Mouse (Mus musculus) G1E (cell line): ENCODE data around the gene Gm20716. TPM values are rescaled to one million over a fixed set of nuclear protein-coding genes. Genes with fewer than 3 reads are reported as not detected.
A peak's percentile ranks its signal among the peaks of the same experiment; 100 is the strongest.

ENCODE experiments used
- ATAC-seq: 2 replicates; pipeline ENCODE4 v1.8.0; 2016; ENCODE audit warnings: mild to moderate bottlenecking; ENCODE audit not compliant: insufficient number of reproducible peaks, poor library complexity, low FRiP score, severe bottlenecking; ENCODE audit errors: extremely low read depth
- DNase-seq: peaks from one replicate; pipeline ENCODE4 v3.0.0; 2012; ENCODE audit warnings: low spot score
- H3K27me3 ChIP-seq: 2 replicates; pipeline ENCODE4 v1.6.1; 2012; ENCODE audit warnings: mild to moderate bottlenecking, low read length, inconsistent platforms; ENCODE audit not compliant: insufficient read depth
- H3K36me3 ChIP-seq: replicated peaks from 2 replicates; pipeline ENCODE3; 2012; ENCODE audit warnings: mild to moderate bottlenecking, inconsistent platforms
- H3K4me1 ChIP-seq: 2 replicates; pipeline ENCODE4 v1.6.1; 2012; ENCODE audit warnings: low read depth, low read length, inconsistent platforms, mixed read lengths; ENCODE audit not compliant: insufficient read depth
- H3K4me3 ChIP-seq: 2 replicates; pipeline ENCODE4 v1.5.1; 2012; ENCODE audit warnings: low read depth, mild to moderate bottlenecking, inconsistent platforms, low read length, moderate library complexity, mixed read lengths
- H3K9me3 ChIP-seq: replicated peaks from 2 replicates; pipeline ENCODE4 v1.6.1; 2012; ENCODE audit warnings: inconsistent platforms
- CTCF ChIP-seq: IDR thresholded peaks from 2 replicates; pipeline ENCODE4 v1.5.1; 2012; ENCODE audit warnings: low read depth, low read length, inconsistent platforms, mixed read lengths
- GATA1 ChIP-seq: IDR thresholded peaks from 2 replicates; pipeline ENCODE4 v1.6.1; 2012; ENCODE audit warnings: borderline replicate concordance, low read length, inconsistent platforms, mixed read lengths
- GATA2 ChIP-seq: IDR thresholded peaks from 2 replicates; pipeline ENCODE4 v1.6.1; 2012; ENCODE audit warnings: low read depth, low read length, inconsistent platforms, borderline replicate concordance
- POLR2AphosphoS5 ChIP-seq: IDR thresholded peaks from 2 replicates; pipeline ENCODE4 v1.6.1; 2012; ENCODE audit warnings: low read depth, low read length, inconsistent platforms; ENCODE audit not compliant: insufficient replicate concordance
- TAL1 ChIP-seq: conservative IDR thresholded peaks from 2 replicates; pipeline ENCODE4 v1.6.1; 2012; ENCODE audit warnings: low read depth, low read length, inconsistent platforms, mixed read lengths
- polyA plus RNA-seq: library from polyadenylated mRNA; stranded (reverse); fragments of >175 nt; gene quantifications from 2 replicates; pipeline ENCODE4 v1.2.3, GENCODE M21; 2012
- total RNA-seq, 2 experiments: library from RNA; stranded (forward) in 1 of 2; stranded (reverse) in 1 of 2; fragments of 200-1000 nt in 1 of 2; fragments of >200 nt in 1 of 2; fragmentation: Nextera tagmentation in 1 of 2; gene quantifications; 2 replicates each; pipeline ENCODE4 v1.2.3; 2014 to 2017

Gm20716 gene
- total and polyA plus RNA-seq, 3 experiments: 0.01 to 45.8 (median 41.0) TPM

- Histone ChIP-seq H3K9me3 (no peaks in the 10 kb centered on the region), H3K4me3 (peak within 1 kb of the TSS; percentile 96), H3K36me3 (peaks cover 84% of the 10 kb centered on the region), H3K27me3 (no peaks in the 10 kb centered on the region), H3K4me1 (peaks cover 38% of the 10 kb centered on the region)
- ATAC-seq (peak; percentile 64), DNase-seq (peak; percentile 81)
- TF ChIP-seq TAL1 (no peak), GATA2 (no peak), POLR2AphosphoS5 (no peak), CTCF (0 out of 2 replicates have a peak, but pooled peaks have one; percentile 17)
These were observed 23.2 kb downstream of the Gm20716 start, which contains the start of gene Adnp for GRCm38 (mm10) chr2:168206725-168207644. Gene Adnp (minus strand): TSS chr2:168207112.

GRCm38 (mm10) chr2:168205681-168206631, 24.2 kb downstream of the Gm20716 start:
- peaks cover 40% of the 10 kb centered on the region for H3K4me1 ChIP-seq
- peak overlapping the region; percentile 96 for H3K4me3 ChIP-seq
- DNase-seq (peak; percentile 9), ATAC-seq (no peak)
- no peaks in the 10 kb centered on the region for H3K27me3 ChIP-seq
- no peak for TF ChIP-seq TAL1
- peaks cover 81% of the 10 kb centered on the region for H3K36me3 ChIP-seq
- H3K9me3 ChIP-seq: no peaks in the 10 kb centered on the region

GRCm38 (mm10) chr2:168205265-168205664, 24.9 kb downstream of the Gm20716 start:
- no peaks in the 10 kb centered on the region for H3K27me3 ChIP-seq
- H3K4me1 ChIP-seq: peaks cover 44% of the 10 kb centered on the region
- peak overlapping the region; percentile 96 for H3K4me3 ChIP-seq
- H3K9me3 ChIP-seq: no peaks in the 10 kb centered on the region
- DNase-seq (peak; percentile 78), ATAC-seq (peak; percentile 67)
- H3K36me3 ChIP-seq: peaks cover 81% of the 10 kb centered on the region
- TF ChIP-seq CTCF: peak; percentile 83
- no peak for TF ChIP-seq POLR2AphosphoS5

- Histone ChIP-seq H3K4me1 (peaks cover 50% of the 10 kb centered on the region), H3K9me3 (no peaks in the 10 kb centered on the region), H3K4me3 (peak overlapping the region; percentile 96; the same call in 1 of the 2 replicates), H3K27me3 (no peaks in the 10 kb centered on the region), H3K36me3 (peaks cover 81% of the 10 kb centered on the region)
- ATAC-seq (no peak), DNase-seq (no peak)
- TF ChIP-seq CTCF: 0 out of 2 replicates have a peak, but pooled peaks have one; percentile 4
- no peak for TF ChIP-seq GATA2
These were observed 25.6 kb downstream of the Gm20716 start for GRCm38 (mm10) chr2:168204476-168204999.

- H3K4me3 ChIP-seq: no peak overlapping the region
- H3K9me3 ChIP-seq: no peaks in the 10 kb centered on the region
- DNase-seq (no peak), ATAC-seq (peak; percentile 31; the same call in 1 of the 2 replicates)
- H3K36me3 ChIP-seq: peaks cover 91% of the 10 kb centered on the region
- peaks cover 64% of the 10 kb centered on the region for H3K4me1 ChIP-seq
- TF ChIP-seq GATA1: no peak
- TF ChIP-seq CTCF: no peak
- TF ChIP-seq POLR2AphosphoS5: no peak
- TF ChIP-seq TAL1: no peak
- TF ChIP-seq GATA2: no peak
- no peaks in the 10 kb centered on the region for H3K27me3 ChIP-seq
These were observed 30.0 kb downstream of the Gm20716 start for GRCm38 (mm10) chr2:168200014-168200691.

- H3K27me3 ChIP-seq: no peaks in the 10 kb centered on the region
These were observed 30.7 kb downstream of the Gm20716 start for GRCm38 (mm10) chr2:168199476-168199875.

More at GRCm38 (mm10) chr2:168199476-168199875, 30.7 kb downstream of the Gm20716 start:
- Histone ChIP-seq H3K4me3 (no peak overlapping the region), H3K9me3 (no peaks in the 10 kb centered on the region), H3K4me1 (peaks cover 62% of the 10 kb centered on the region), H3K36me3 (peaks cover 91% of the 10 kb centered on the region)
- TF ChIP-seq TAL1: no peak
- no peak for TF ChIP-seq GATA2
- no peak for TF ChIP-seq POLR2AphosphoS5
- TF ChIP-seq GATA1: no peak
- TF ChIP-seq CTCF: no peak
- DNase-seq: no peak
- no peak for ATAC-seq
